Mouse (Mus musculus) liver, embryonic 15.5 days (tissue): Measurements from ENCODE around the gene Kcns1. TPM values are rescaled to one million over a fixed set of nuclear protein-coding genes. Genes with fewer than 3 reads are reported as not detected.

ENCODE experiments used
- ATAC-seq: fragments of 200-750 bp; cut with Nextera tagmentation; 2 replicates; pipeline ENCODE4 v1.8.0; 2017; ENCODE audit warnings: moderate number of reproducible peaks, mild to moderate bottlenecking, moderate library complexity; ENCODE audit not compliant: insufficient read depth
- H3K27ac ChIP-seq: fragments of 300-500 bp; sonication (generic); replicated peaks from 2 replicates; pipeline ENCODE4 v1.5.1; 2015; ENCODE audit warnings: mild to moderate bottlenecking, inconsistent platforms
- H3K27me3 ChIP-seq: fragments of 300-500 bp; sonication (generic); 2 replicates; pipeline ENCODE4 v1.6.1; 2015; ENCODE audit warnings: mild to moderate bottlenecking, inconsistent platforms
- H3K36me3 ChIP-seq: fragments of 300-500 bp; sonication (generic); replicated peaks from 2 replicates; pipeline ENCODE4 v1.6.1; 2015; ENCODE audit warnings: moderate library complexity, mild to moderate bottlenecking, inconsistent platforms
- H3K4me1 ChIP-seq: fragments of 300-500 bp; sonication (generic); replicated peaks from 2 replicates; pipeline ENCODE4 v1.6.1; 2015; ENCODE audit warnings: inconsistent platforms
- H3K4me2 ChIP-seq: fragments of 300-500 bp; sonication (generic); 2 replicates; pipeline ENCODE4 v1.6.1; 2015; ENCODE audit warnings: moderate library complexity, mild to moderate bottlenecking, inconsistent platforms
- H3K4me3 ChIP-seq: fragments of 300-500 bp; sonication (generic); replicated peaks from 2 replicates; pipeline ENCODE4 v1.5.1; 2015; ENCODE audit warnings: mild to moderate bottlenecking, inconsistent platforms
- H3K9ac ChIP-seq: fragments of 300-500 bp; sonication (generic); 2 replicates; pipeline ENCODE4 v1.6.1; 2015; ENCODE audit warnings: moderate library complexity, mild to moderate bottlenecking, inconsistent platforms
- H3K9me3 ChIP-seq: fragments of 300-500 bp; sonication (generic); replicated peaks from 2 replicates; pipeline ENCODE4 v1.6.1; 2016; ENCODE audit warnings: inconsistent platforms
- WGBS: fragments of 180-500 bp; shearing (Covaris S2); methylation state at CpG from one replicate; pipeline ENCODE4 v1.1.7; 2015; ENCODE audit warnings: mixed read lengths; ENCODE audit not compliant: insufficient replicate concordance; 5-methylcytosine and 5-hydroxymethylcytosine counted together
- polyA plus RNA-seq: library from polyadenylated mRNA; unstranded; fragments of >200 nt; fragmentation: Nextera tagmentation; extraction: Ambion mirVana; gene quantifications from 2 replicates; pipeline ENCODE4 v1.2.1, GENCODE M21; 2015

Kcns1 gene
- polyA plus RNA-seq, 1 experiment from 2014 or later, result not detected

- H3K4me1 ChIP-seq, result no peaks in the 10 kb centered on the region
- H3K9ac ChIP-seq, result no peak overlapping the region
- no peak for ATAC-seq
- H3K27ac ChIP-seq, result no peak overlapping the region
- H3K9me3 ChIP-seq, result no peaks in the 10 kb centered on the region
- H3K36me3 ChIP-seq, result peaks cover 36% of the 10 kb centered on the region
- no peak overlapping the region for H3K4me2 ChIP-seq
- WGBS, result 69% methylated on average over 5 of the region's 5 CpGs
- no peak overlapping the region for H3K4me3 ChIP-seq
- H3K27me3 ChIP-seq, result no peaks in the 10 kb centered on the region
Observed at GRCm38 (mm10) chr2:164123169-164123766, 47.6 kb downstream of the Kcns1 start.

DNA sequence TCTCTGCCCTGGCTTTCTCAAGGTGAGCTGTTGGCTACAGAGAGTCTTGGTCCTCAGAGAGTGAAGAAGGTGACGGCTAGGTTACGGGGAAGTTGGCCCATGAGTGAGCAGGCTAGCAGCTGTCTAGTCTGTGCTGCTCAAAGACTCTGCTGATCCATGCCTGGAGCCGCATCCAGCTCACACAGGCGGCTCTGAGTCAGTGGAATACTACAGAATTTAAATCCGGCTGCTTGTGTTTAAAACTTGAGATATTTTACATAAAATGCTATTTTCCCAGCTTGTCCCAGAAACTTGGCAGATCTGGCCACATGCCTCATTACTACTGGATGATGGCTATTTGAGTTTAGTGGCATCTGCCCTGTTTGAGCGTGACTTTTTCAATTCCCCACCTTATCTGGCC is 51.4 kb downstream of the Kcns1 start:
- H3K36me3 ChIP-seq, result peaks cover 54% of the 10 kb centered on the region
- 74% methylated on average over 6 of the region's 6 CpGs for WGBS

GRCm38 (mm10) chr2:164115531-164115930 is 55.4 kb downstream of the Kcns1 start:
- WGBS, result 82% methylated on average over 10 of the region's 10 CpGs
- peaks cover 45% of the 10 kb centered on the region for H3K36me3 ChIP-seq
- no peak for ATAC-seq

More for the DNA sequence above, 51.4 kb downstream of the Kcns1 start:
- Histone ChIP-seq H3K9me3 (no peaks in the 10 kb centered on the region), H3K4me2 (no peak overlapping the region), H3K4me1 (no peaks in the 10 kb centered on the region), H3K9ac (no peak overlapping the region), H3K27me3 (no peaks in the 10 kb centered on the region), H3K4me3 (no peak overlapping the region), H3K27ac (no peak overlapping the region)
- ATAC-seq, result no peak

DNA sequence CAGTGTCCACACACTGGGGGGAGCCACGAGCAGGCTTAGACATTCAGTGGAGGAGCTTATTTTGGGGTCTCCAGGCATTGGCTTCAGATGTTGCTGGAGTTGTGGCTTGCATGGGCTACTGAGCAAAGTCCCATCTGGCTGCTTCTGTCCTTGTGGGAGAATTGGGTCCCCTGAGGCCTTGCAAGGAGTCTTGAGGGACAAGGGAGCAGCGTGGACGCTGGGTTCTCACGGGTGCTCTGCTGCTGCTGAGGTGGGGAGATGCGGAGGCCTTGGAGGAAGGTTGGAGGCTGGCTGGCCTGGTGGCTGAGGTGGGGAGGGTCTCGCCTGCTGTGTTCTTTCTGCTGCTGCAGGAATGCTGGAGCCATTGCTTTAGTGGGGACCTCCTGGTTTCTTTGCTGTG is 56.9 kb downstream of the Kcns1 start:
- no peak for ATAC-seq
- Histone ChIP-seq H3K4me1 (no peaks in the 10 kb centered on the region), H3K27me3 (no peaks in the 10 kb centered on the region), H3K9me3 (no peaks in the 10 kb centered on the region), H3K4me2 (no peak overlapping the region), H3K36me3 (peaks cover 32% of the 10 kb centered on the region), H3K27ac (no peak overlapping the region), H3K9ac (no peak overlapping the region), H3K4me3 (no peak overlapping the region)
- 80% methylated on average over 6 of the region's 6 CpGs for WGBS

More at GRCm38 (mm10) chr2:164115531-164115930, 55.4 kb downstream of the Kcns1 start:
- H3K9me3 ChIP-seq, result no peaks in the 10 kb centered on the region
- no peak overlapping the region for H3K9ac ChIP-seq
- no peaks in the 10 kb centered on the region for H3K4me1 ChIP-seq
- no peak overlapping the region for H3K4me3 ChIP-seq
- no peaks in the 10 kb centered on the region for H3K27me3 ChIP-seq
- no peak overlapping the region for H3K27ac ChIP-seq
- no peak overlapping the region for H3K4me2 ChIP-seq

Other genes starting within 250 kb of the Kcns1 start
- gene Ywhab, start 176.2 kb downstream of the Kcns1 start, polyA plus RNA-seq, result 91.7 and 96.3 TPM in 2 replicates
- 0.32 and 0.54 TPM in 2 replicates for gene Pabpc1l, start 145.7 kb downstream of the Kcns1 start, polyA plus RNA-seq
- gene Stk4, start 100.8 kb downstream of the Kcns1 start, polyA plus RNA-seq, result 12.4 and 14.3 TPM in 2 replicates
- gene Tomm34, start 99.9 kb downstream of the Kcns1 start, polyA plus RNA-seq, result 19.1 and 20.9 TPM in 2 replicates
- gene Wfdc5, start 11.6 kb upstream of the Kcns1 start, polyA plus RNA-seq, result not detected in 2 replicates
- not detected in 2 replicates for gene Wfdc12, start 19.5 kb upstream of the Kcns1 start, polyA plus RNA-seq
- not detected in 2 replicates for gene Wfdc15a, start 29.0 kb upstream of the Kcns1 start, polyA plus RNA-seq
- gene Wfdc15b, start 50.5 kb upstream of the Kcns1 start, polyA plus RNA-seq, result 0.22 TPM in 1 of 2 replicates, not detected in the other
- not detected in 2 replicates for gene Svs2, start 67.4 kb upstream of the Kcns1 start, polyA plus RNA-seq
- gene Svs3b, start 85.5 kb upstream of the Kcns1 start, polyA plus RNA-seq, result not detected in 2 replicates
- not detected in 2 replicates for gene Svs4, start 107.3 kb upstream of the Kcns1 start, polyA plus RNA-seq
- not detected in 2 replicates for gene Svs3a, start 118.2 kb upstream of the Kcns1 start, polyA plus RNA-seq
- not detected in 2 replicates for gene Svs6, start 145.6 kb upstream of the Kcns1 start, polyA plus RNA-seq
- not detected in 2 replicates for gene Svs5, start 161.6 kb upstream of the Kcns1 start, polyA plus RNA-seq
- 21.3 and 24.2 TPM in 2 replicates for gene Slpi, start 218.0 kb upstream of the Kcns1 start, polyA plus RNA-seq
- 0.07 and 0.63 TPM in 2 replicates for gene Rbpjl, start 232.0 kb upstream of the Kcns1 start, polyA plus RNA-seq
- 0.28 and 0.32 TPM in 2 replicates for gene Matn4, start 234.0 kb upstream of the Kcns1 start, polyA plus RNA-seq